9 mouse cellular contexts compared by ENCODE assay signal in the genomic region with DNA sequence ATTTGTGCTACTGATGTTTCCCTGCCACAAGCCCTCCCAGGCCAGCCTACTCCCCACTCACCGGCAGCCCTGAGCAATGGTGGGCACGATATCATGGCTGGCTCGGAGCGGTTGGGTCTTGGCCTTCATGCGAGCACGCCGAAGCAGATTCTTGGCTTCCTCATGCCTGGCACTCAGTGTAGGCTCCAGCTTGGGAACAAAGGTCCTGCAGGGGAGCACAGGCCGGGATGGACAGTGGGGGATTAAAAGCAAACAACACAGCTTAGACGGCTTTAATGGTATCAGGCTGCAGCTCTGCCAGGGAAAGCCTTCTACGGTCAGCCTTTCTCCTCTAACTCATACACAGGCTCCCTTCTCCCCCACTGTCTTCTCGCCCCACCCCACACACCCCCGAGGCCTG. TPM values are rescaled to one million over a fixed set of nuclear protein-coding genes. Genes with fewer than 3 reads are reported as not detected.
DNase-seq lines count a peak whose midpoint lies in the region; ATAC-seq lines count a peak whose summit lies in the region.
"Had no signal": no experiment of that assay in that cellular context is flagged by ENCODE, and none has a peak within 500 bp of the region (broad histone marks: within the 10 kb centered on the region; RNA-seq: fewer than 3 reads in every experiment).

No protein-coding gene starts in this region.

- H3K4me3 ChIP-seq in neural tube, embryonic 11.5 days (ENCODE audit: low read depth, low read length), result no peak overlapping the region
- no peak overlapping the region for H3K4me3 ChIP-seq in limb, embryonic 11.5 days (ENCODE audit: low read depth, low read length)

- no peak overlapping the region for H3K9ac ChIP-seq in neural tube, embryonic 11.5 days (ENCODE audit: low read length)
- H3K9ac ChIP-seq in limb, embryonic 11.5 days (ENCODE audit: low read length), result 0 out of 2 replicates have a peak overlapping the region, but pooled peaks have one; percentile 22
- H3K9ac ChIP-seq: liver, postnatal 0 days had no signal

- peak; percentile 43 for DNase-seq in cerebellum, adult 9-10 months
- no peak for DNase-seq in cerebellum, adult 18-20 months
- no peak for DNase-seq in neural tube, embryonic 11.5 days (ENCODE audit: low spot score)
- no peak for DNase-seq in neural tube, embryonic 10.5 days (ENCODE audit: extremely low spot score, low spot score)
- no peak for DNase-seq in limb, embryonic 11.5 days (ENCODE audit: low spot score)
- DNase-seq in B cell, adult 2 months, result no peak
- DNase-seq in gastrocnemius, postnatal 36 days, result no peak
- DNase-seq in left cerebral cortex, adult 8-10 months (ENCODE audit: low spot score in 2 of 2), result no peak
- DNase-seq: liver, postnatal 0 days had no signal

- 77% methylated on average over 12 of the region's 12 CpGs for WGBS in neural tube, embryonic 11.5 days
- 75% methylated on average over 12 of the region's 12 CpGs for WGBS in limb, embryonic 11.5 days

- H3K27me3 ChIP-seq in neural tube, embryonic 11.5 days (ENCODE audit: control insufficient read depth, insufficient read depth, low read length), result no peaks in the 10 kb centered on the region
- no peaks in the 10 kb centered on the region for H3K27me3 ChIP-seq in limb, embryonic 11.5 days (ENCODE audit: control insufficient read depth, insufficient read depth, low read length)

- H3K36me3 ChIP-seq in neural tube, embryonic 11.5 days (ENCODE audit: control insufficient read depth, insufficient read depth, low read length), result no peaks in the 10 kb centered on the region
- H3K36me3 ChIP-seq in limb, embryonic 11.5 days (ENCODE audit: control insufficient read depth, insufficient read depth, low read length), result no peaks in the 10 kb centered on the region

- H3K27ac ChIP-seq in neural tube, embryonic 11.5 days (ENCODE audit: low read depth, low read length), result 0 out of 2 replicates have a peak overlapping the region, but pooled peaks have one; percentile 42
- no peak overlapping the region; the same call in 1 of the 2 replicates for H3K27ac ChIP-seq in limb, embryonic 11.5 days (replicated peaks; ENCODE audit: low read depth, low read length)

- intact Hi-C loops in gastrocnemius, postnatal 36 days (cut with DNase I), result no loop called here

- no peak for ATAC-seq in neural tube, embryonic 11.5 days (ENCODE audit: insufficient read depth, low FRiP score, low TSS enrichment)
- ATAC-seq in limb, embryonic 11.5 days (ENCODE audit: insufficient number of reproducible peaks, low FRiP score, low TSS enrichment, low read depth), result no peak
- ATAC-seq: liver, postnatal 0 days had no signal

- no peak overlapping the region for H3K4me2 ChIP-seq in neural tube, embryonic 11.5 days (ENCODE audit: low read depth)
- H3K4me2 ChIP-seq in limb, embryonic 11.5 days (ENCODE audit: low read depth, severe bottlenecking), result no peak overlapping the region

- H3K9me3 ChIP-seq in neural tube, embryonic 11.5 days (ENCODE audit: control insufficient read depth, low read length), result no peaks in the 10 kb centered on the region
- no peaks in the 10 kb centered on the region for H3K9me3 ChIP-seq in limb, embryonic 11.5 days (ENCODE audit: control insufficient read depth, low read length)

- H3K4me1 ChIP-seq in neural tube, embryonic 11.5 days (ENCODE audit: control insufficient read depth, insufficient read depth, low read length), result peaks cover 40% of the 10 kb centered on the region
- peaks cover 49% of the 10 kb centered on the region for H3K4me1 ChIP-seq in limb, embryonic 11.5 days (ENCODE audit: control insufficient read depth, insufficient read depth, low read length)

RNA-seq across cellular contexts. Expression of a gene that starts 11.9 kb away (rescaled TPM):
- polyA plus RNA-seq in neural tube, embryonic 11.5 days (2014; fragmentation: Nextera tagmentation; extraction: Ambion mirVana), result 4.1 and 5.1 TPM in 2 replicates
- polyA plus RNA-seq in limb, embryonic 11.5 days (2014; fragmentation: Nextera tagmentation; extraction: Ambion mirVana), result 2.8 and 3.8 TPM in 2 replicates
- 1 to 10 TPM in 1 of 2 experiments, under 1 TPM in 1; 0.94 to 1.7 TPM for total RNA-seq in gastrocnemius, postnatal 36 days (2021)
- total RNA-seq in left cerebral cortex, adult 8-10 months (2022), result 10 to 100 TPM in 3 of 4 experiments, 1 to 10 TPM in 1; 8.7 to 18.3 (median 14.4) TPM
